ENCODE assay signal across 9 mouse cellular contexts in genomic region chr5:92461321-92461720, GRCm38 (mm10). TPM values are rescaled to one million over a fixed set of nuclear protein-coding genes. Genes with fewer than 3 reads are reported as not detected.
DNase-seq lines count a peak whose midpoint lies in the region; ATAC-seq lines count a peak whose summit lies in the region.
"Had no signal": no experiment of that assay in that cellular context is flagged by ENCODE, and none has a peak within 500 bp of the region (broad histone marks: within the 10 kb centered on the region; RNA-seq: fewer than 3 reads in every experiment).

No protein-coding gene starts in this region.

- no peaks in the 10 kb centered on the region for H3K27me3 ChIP-seq in forebrain, embryonic 11.5 days (ENCODE audit: control insufficient read depth, insufficient read depth, low read length)
- H3K27me3 ChIP-seq in forebrain, embryonic 13.5 days: no peaks in the 10 kb centered on the region
- H3K27me3 ChIP-seq: liver, embryonic 15.5 days had no signal

- no peak overlapping the region for H3K27ac ChIP-seq in forebrain, embryonic 11.5 days (ENCODE audit: low read depth, low read length)
- no peak overlapping the region for H3K27ac ChIP-seq in forebrain, embryonic 13.5 days
- H3K27ac ChIP-seq: liver, embryonic 15.5 days had no signal

- 27% methylated on average over 5 of the region's 5 CpGs for WGBS in forebrain, embryonic 11.5 days
- WGBS in forebrain, embryonic 13.5 days: 17% methylated on average over 5 of the region's 5 CpGs

- no peak overlapping the region for H3K4me2 ChIP-seq in forebrain, embryonic 11.5 days (ENCODE audit: low read depth, low read length, severe bottlenecking)
- no peak overlapping the region for H3K4me2 ChIP-seq in forebrain, embryonic 13.5 days
- H3K4me2 ChIP-seq: liver, embryonic 15.5 days had no signal

- H3K9me3 ChIP-seq in forebrain, embryonic 11.5 days (ENCODE audit: control insufficient read depth, low read length): no peaks in the 10 kb centered on the region
- no peaks in the 10 kb centered on the region for H3K9me3 ChIP-seq in forebrain, embryonic 13.5 days (replicated peaks)
- H3K9me3 ChIP-seq: liver, embryonic 15.5 days had no signal

- H3K4me1 ChIP-seq in forebrain, embryonic 11.5 days (replicated peaks; ENCODE audit: control insufficient read depth, insufficient read depth, low read length): no peaks in the 10 kb centered on the region
- H3K4me1 ChIP-seq in forebrain, embryonic 13.5 days: no peaks in the 10 kb centered on the region

- 0 out of 2 replicates have a peak, but pooled peaks have one; percentile 30 for ATAC-seq in forebrain, embryonic 11.5 days (replicated peaks; ENCODE audit: low FRiP score)
- no peak for ATAC-seq in forebrain, embryonic 13.5 days
- peak; percentile 49; the same call in 1 of the 2 replicates for ATAC-seq in megakaryocyte-erythroid progenitor cell, adult 5-6 weeks (replicated peaks; ENCODE audit: low FRiP score, low TSS enrichment, poor library complexity, severe bottlenecking)

- peak; percentile 57 for DNase-seq in forebrain, embryonic 11.5 days (ENCODE audit: low spot score)
- DNase-seq in MN1 (ENCODE audit: low spot score): peak; percentile 85
- peak; percentile 82 to 83 for DNase-seq in cerebellum, postnatal 10 days
- peak; percentile 51 to 66 for DNase-seq in gastrocnemius, postnatal 4 days (ENCODE audit: low spot score in 2 of 2)
- DNase-seq in layer of hippocampus, postnatal 10 days (ENCODE audit: low spot score in 2 of 2): peak; percentile 57 to 62
- peak; percentile 50 to 51 for DNase-seq in spleen, postnatal 36 days (ENCODE audit: low spot score in 2 of 2)

- H3K36me3 ChIP-seq in forebrain, embryonic 11.5 days (ENCODE audit: control insufficient read depth, insufficient read depth, low read length): no peaks in the 10 kb centered on the region; the same call in 1 of the 2 replicates
- H3K36me3 ChIP-seq in forebrain, embryonic 13.5 days (ENCODE audit: poor library complexity, severe bottlenecking): peaks cover 27% of the 10 kb centered on the region

- no peak overlapping the region for H3K9ac ChIP-seq in forebrain, embryonic 11.5 days (ENCODE audit: low read length)
- H3K9ac ChIP-seq in forebrain, embryonic 13.5 days: no peak overlapping the region
- H3K9ac ChIP-seq: liver, embryonic 15.5 days had no signal

- H3K4me3 ChIP-seq in forebrain, embryonic 11.5 days (ENCODE audit: low read depth, low read length): no peak overlapping the region
- no peak overlapping the region for H3K4me3 ChIP-seq in forebrain, embryonic 13.5 days
- H3K4me3 ChIP-seq: liver, embryonic 15.5 days had no signal

RNA-seq across cellular contexts. Expression of gene Nup54, which starts 26.3 kb away (rescaled TPM):
- 65.9 and 70.5 TPM in 2 replicates for polyA plus RNA-seq in forebrain, embryonic 11.5 days (2014; fragmentation: Nextera tagmentation; extraction: Ambion mirVana)
- 56.1 and 62.2 TPM in 2 replicates for polyA plus RNA-seq in forebrain, embryonic 13.5 days (2015; fragmentation: Nextera tagmentation; extraction: Ambion mirVana)
- total RNA-seq in gastrocnemius, postnatal 4 days (2021): 10 to 100 TPM; 22.6 to 25.6 TPM
- 10 to 100 TPM; 33.9 to 41.7 TPM for total RNA-seq in layer of hippocampus, postnatal 10 days (2021)
- 75.8 and 80.0 TPM in 2 replicates for total RNA-seq in megakaryocyte-erythroid progenitor cell, adult 5-6 weeks (2014; fragmentation: Nextera tagmentation)
- total RNA-seq in megakaryocyte-erythroid progenitor cell, adult 5-6 weeks (2017): 99.1 and 106 TPM in 2 replicates

RNA-seq across cellular contexts. Expression of gene Scarb2, which starts 45.3 kb away (rescaled TPM):
- 10.4 and 10.5 TPM in 2 replicates for polyA plus RNA-seq in forebrain, embryonic 11.5 days (2014; fragmentation: Nextera tagmentation; extraction: Ambion mirVana)
- polyA plus RNA-seq in forebrain, embryonic 13.5 days (2015; fragmentation: Nextera tagmentation; extraction: Ambion mirVana): 19.5 and 22.3 TPM in 2 replicates
- total RNA-seq in gastrocnemius, postnatal 4 days (2021): 10 to 100 TPM; 90.2 to 96.8 TPM
- 10 to 100 TPM; 96.3 to 98.5 TPM for total RNA-seq in layer of hippocampus, postnatal 10 days (2021)
- total RNA-seq in megakaryocyte-erythroid progenitor cell, adult 5-6 weeks (2014; fragmentation: Nextera tagmentation): 19.0 and 23.6 TPM in 2 replicates
- total RNA-seq in megakaryocyte-erythroid progenitor cell, adult 5-6 weeks (2017): 52.6 and 58.0 TPM in 2 replicates
